Mouse (Mus musculus): Measurements from ENCODE around the gene Ccdc6. TPM values are rescaled to one million over a fixed set of nuclear protein-coding genes. Genes with fewer than 3 reads are reported as not detected.

Ccdc6 gene
- total RNA-seq, 2 experiments from 2014 or later, result 31.0 to 31.4 TPM

DNA sequence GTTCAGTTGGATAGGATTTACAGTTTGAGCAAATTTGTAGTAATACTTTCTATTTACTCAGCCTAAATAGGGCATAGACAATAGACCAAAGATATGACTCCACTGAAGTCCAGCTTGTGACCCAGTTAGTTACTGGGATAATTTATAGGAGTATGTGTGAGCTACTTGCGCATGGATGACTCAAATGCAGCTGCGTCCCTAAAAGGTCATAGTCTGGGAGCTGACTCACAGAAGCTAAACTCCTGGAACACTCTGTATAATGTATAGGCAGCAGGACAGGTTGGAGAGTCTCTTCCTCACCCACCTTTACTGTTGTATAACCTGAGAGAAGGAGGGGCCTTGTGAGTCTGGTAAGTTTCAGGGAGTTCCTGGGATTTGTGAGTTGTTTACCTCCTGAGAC is 26.5 kb downstream of the Ccdc6 start:
- intact Hi-C loops (cut with DNase I), result no loop called here
- DNase-seq, result no peak

DNA sequence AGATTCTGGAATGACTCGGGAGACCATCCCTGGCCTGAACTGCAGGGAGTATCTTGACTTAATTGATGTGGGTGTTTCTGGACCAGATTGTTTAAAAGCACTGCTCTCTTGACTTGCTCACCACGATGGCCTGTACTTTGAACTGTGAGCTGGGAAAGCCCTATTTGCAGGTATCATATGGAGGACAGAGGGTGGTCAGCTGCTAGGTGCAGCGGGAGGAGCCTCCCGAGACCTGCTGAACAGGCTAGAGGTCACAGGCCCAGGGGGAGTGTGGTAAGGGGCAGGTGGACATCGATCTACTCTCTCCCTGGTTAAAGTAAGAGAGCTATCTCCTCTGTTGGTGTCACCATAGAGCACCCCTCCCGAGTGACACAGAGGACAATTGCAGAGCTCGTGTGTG is 28.6 kb downstream of the Ccdc6 start:
- intact Hi-C loops (cut with DNase I), result no loop called here
- no peak for DNase-seq

GRCm38 (mm10) chr10:70127273-70127672 is 30.4 kb downstream of the Ccdc6 start:
- DNase-seq, result no peak
- intact Hi-C loops (cut with DNase I), result no loop called here

DNA sequence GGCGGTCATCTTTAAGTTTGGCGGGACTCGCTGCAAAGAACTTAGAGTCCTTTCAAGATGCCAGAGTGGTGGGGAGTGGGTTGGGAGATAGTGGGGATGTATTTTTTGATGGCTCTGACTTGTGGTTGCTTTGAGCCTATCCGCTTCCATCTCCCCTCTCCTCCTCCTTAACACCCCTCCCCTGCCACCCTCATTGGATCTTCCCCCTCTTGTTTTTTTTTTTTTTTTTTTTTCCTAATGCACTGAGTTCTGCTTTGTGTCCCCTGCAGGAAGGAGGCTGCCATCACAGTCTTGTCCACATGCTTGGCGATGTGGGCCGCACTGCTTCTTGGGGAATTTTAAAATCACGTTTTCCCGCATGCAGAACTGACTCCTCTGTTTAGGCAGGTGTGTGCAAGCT is 31.5 kb downstream of the Ccdc6 start:
- intact Hi-C loops (cut with DNase I), result no loop called here
- DNase-seq, result no peak

DNA sequence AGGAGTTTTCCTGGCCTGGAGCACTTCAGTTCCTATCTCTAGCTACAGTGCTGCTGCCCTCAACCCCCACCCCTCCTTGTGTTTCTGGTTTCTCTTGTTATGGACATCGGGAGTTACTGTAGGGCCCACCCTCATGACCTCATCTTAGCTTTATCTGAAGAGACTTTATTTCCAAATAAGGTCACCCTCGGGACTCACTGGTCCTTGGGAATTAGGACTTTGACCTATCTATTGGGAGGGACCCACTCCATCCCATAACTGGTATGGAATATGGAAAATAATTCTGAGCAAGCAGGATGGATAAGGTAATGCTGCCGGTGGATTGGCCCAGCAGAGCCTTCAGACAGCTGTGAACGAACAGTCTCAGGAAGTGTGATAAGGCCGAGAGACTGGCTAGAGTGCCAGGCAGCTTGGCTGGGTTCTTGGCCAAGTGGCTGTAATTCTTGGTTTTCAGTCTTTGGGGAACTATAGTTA is 35.2 kb downstream of the Ccdc6 start:
- peak; percentile 30 to 48 for DNase-seq
- intact Hi-C loops (cut with DNase I), result loop anchor here (5.0 kb wide), 1 partner anchor 35 kb away; the partner anchor contains the start of gene Ccdc6

- intact Hi-C loops (cut with DNase I), result loop anchor here (5.0 kb wide), 1 partner anchor 35 kb away; the partner anchor contains the start of gene Ccdc6
- no peak for DNase-seq
These were observed 35.8 kb downstream of the Ccdc6 start for GRCm38 (mm10) chr10:70132714-70133113.

GRCm38 (mm10) chr10:70133188-70133587 is 36.3 kb downstream of the Ccdc6 start:
- DNase-seq, result peak in 1 of 2 experiments; percentile 41
- intact Hi-C loops (cut with DNase I), result loop anchor here (5.0 kb wide), 1 partner anchor 36 kb away; the partner anchor contains the start of gene Ccdc6

GRCm38 (mm10) chr10:70135680-70136079 is 38.8 kb downstream of the Ccdc6 start:
- DNase-seq, result peak; percentile 34 to 52
- intact Hi-C loops (cut with DNase I), result no loop called here

DNA sequence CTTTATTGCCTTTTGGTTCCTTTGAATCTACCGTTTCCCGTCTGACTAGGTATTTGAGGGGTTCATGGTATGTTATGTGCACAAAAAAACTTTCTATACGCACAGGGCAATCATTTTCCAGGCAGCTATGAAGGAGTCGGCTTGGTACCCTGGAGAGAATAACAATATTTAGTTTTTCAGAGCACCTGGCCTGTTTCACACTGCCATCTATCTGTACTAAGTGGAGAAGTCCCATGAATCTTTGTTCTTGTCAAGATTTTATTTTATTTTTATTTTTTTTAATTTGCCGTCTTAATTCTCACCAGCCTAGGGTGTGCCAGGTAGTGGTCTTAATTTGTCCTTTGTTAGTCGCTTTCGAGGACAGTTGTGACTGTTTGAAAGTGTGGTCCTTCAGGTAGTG is 40.7 kb downstream of the Ccdc6 start:
- intact Hi-C loops (cut with DNase I), result no loop called here
- DNase-seq, result no peak

DNA sequence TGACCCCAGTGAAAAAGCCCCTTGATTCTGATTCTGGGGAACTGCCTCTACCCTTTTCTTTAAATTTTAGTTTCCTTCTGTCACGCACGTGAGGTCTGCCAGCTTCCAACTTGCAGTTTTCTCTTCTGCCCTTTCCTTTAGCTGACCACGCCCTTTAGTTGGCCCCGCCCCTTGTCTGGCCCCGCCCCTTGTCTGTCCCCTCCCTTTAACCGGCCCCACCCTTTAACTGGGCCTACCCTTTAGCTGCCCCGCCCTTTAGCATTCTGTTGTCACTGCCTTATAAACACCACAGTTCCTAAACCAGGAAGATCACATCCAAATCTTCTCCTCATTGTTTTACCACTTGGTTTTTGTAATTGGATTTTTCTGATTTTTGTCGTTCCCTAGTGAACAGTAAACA is 41.2 kb downstream of the Ccdc6 start:
- no peak for DNase-seq
- intact Hi-C loops (cut with DNase I), result no loop called here

DNA sequence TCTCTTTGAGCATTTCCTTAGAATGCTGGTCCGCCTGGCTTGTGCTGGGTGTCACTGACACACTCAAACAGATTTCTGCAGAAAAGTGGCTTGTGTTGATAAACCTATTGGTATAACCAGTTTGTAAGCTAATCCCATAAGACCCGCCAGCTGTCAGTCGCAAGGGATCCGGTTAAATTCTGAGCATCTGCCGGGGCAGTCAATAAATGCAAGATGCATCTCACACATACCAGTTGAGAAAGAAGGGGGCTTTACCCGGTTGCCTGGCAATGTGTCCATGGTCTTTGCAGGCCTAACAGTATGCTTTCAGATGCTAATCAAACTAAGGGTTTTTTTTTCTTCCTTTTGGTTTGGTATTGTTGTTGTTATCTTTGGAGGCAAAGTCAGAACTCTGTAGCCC is 42.4 kb downstream of the Ccdc6 start:
- intact Hi-C loops (cut with DNase I), result no loop called here
- DNase-seq, result no peak

DNA sequence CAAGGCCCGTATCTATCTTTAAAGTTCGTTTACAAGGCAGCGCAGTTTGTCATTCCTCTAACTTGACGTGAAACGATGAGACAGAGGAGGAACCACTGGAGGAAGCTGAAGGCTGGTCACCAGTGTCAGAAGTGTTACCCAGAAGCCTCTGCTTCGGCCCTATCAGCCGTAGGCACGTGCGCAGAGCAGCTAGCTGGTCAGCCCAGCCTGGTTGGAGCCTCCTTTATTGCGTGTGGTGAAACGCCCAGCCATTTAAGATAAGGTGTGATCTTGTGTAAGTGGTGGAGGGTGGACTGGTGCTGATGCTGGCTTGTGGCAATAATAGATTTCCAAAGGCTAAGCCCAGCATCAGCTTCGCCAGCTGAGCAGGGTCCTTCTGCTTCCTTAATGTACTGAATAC is 43.5 kb downstream of the Ccdc6 start:
- intact Hi-C loops (cut with DNase I), result no loop called here
- no peak for DNase-seq

DNA sequence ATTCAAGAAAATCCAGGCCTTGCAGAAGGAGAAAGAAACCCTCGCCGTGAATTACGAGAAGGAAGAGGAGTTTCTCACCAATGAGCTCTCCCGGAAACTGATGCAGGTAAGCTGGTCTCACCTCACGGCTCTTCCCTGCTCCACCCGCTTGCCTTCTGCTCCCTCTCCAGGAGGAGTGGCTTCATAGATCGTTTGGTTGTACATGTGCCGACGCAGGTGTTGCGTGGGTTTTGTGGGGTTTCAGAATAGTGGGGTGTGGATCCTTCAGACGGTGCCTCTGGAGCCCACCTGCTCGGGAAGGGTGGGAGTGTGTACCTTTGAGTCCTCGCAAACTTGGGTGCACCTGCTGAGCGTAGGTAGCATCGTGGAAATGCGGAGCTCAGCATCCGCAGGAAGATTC is 45.7 kb downstream of the Ccdc6 start:
- intact Hi-C loops (cut with DNase I), result no loop called here
- no peak for DNase-seq

DNA sequence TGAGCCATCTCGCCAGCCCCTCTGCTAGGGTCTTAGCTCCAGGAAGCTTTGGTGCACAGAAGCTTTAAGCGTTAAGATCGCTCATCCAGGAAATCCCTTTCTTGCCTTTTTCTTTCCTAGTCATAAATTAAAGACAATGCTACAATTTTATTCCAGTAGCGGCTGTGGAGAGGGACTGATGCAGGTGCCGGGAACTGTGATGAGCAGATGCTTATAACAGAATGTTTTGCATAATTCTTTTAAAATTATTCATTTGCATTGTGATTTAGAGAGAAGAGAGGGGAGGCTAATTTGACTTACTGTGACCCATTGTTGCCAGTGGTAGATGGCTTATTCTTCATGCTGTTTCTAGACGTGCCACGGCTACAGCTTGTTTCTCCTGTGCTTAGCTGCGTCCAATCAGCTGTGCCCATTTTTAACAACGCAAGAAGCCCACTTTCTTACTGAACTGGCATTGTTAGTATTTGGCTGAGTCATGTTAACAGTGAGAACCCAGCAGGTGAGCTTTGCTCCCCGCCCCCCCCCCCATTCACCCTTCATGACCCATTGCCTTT is 47.2 kb downstream of the Ccdc6 start:
- no peak for DNase-seq
- intact Hi-C loops (cut with DNase I), result no loop called here

DNA sequence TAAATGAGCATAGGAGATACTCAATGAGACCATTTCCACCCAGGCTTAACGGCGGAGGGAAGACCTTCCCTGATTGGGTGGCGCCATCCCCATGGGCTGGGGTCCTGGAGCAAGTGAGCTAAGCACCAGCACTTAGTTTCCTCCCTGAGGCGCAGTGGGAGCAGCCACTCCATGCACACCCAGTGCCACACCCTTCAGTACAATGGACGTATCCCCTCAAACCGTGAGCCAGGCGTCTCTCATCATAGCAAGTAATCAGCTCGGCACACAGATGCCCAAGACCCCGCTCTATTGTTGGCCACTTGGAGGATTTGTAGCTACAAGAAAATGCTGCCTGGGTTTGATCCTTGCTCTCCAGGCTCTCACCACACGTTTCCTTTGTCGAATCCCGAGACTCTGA is 49.0 kb downstream of the Ccdc6 start:
- no peak for DNase-seq
- intact Hi-C loops (cut with DNase I), result no loop called here

DNA sequence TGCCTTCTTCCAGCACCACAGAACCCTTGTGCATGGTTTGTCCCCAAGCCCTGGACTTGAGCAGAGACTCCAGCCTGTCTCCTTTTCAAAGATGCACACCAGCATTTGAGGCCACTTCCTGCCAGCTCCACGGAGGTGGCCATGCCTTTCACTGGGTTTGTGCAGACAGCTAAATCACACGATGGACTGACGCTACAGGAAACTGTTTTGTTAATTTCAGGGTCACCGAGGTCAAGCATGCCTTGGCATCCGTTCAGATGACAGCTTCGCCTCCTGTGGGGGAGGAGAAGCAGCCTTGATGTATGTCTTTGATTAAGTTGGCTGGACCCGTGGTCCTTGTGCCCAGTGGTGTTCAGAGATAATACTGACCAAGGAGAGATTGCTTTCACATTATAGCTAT is 52.2 kb downstream of the Ccdc6 start:
- intact Hi-C loops (cut with DNase I), result no loop called here
- peak in 1 of 2 experiments; percentile 44 for DNase-seq

DNA sequence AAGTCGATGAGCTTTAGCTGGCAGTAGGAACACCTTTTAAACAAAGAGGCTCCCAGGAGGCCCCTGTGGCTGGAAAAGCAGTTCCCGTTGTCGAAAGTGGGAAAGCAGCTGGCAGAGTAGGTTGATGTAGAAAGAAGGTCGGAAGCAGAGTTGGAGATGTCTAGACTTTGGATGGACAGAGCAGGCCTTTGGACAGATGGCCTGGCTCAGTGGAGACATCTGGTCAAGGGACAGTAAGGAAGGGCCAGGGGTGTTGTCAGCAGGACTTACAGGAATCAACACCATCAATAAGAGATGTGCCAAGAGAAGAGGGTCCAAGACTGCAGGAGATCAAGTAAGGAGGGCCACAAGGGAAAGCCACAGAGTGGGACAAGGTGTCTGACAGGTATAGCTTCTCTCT is 53.4 kb downstream of the Ccdc6 start:
- intact Hi-C loops (cut with DNase I), result loop anchor here (5.0 kb wide), 1 partner anchor 53 kb away; the partner anchor contains the start of gene Ccdc6

GRCm38 (mm10) chr10:70151171-70151570 is 54.2 kb downstream of the Ccdc6 start:
- intact Hi-C loops (cut with DNase I), result loop anchor here (5.0 kb wide), 1 partner anchor 54 kb away; the partner anchor contains the start of gene Ccdc6
- DNase-seq, result no peak

More for the DNA sequence above, 53.4 kb downstream of the Ccdc6 start:
- DNase-seq, result peak in 1 of 2 experiments; percentile 29

DNA sequence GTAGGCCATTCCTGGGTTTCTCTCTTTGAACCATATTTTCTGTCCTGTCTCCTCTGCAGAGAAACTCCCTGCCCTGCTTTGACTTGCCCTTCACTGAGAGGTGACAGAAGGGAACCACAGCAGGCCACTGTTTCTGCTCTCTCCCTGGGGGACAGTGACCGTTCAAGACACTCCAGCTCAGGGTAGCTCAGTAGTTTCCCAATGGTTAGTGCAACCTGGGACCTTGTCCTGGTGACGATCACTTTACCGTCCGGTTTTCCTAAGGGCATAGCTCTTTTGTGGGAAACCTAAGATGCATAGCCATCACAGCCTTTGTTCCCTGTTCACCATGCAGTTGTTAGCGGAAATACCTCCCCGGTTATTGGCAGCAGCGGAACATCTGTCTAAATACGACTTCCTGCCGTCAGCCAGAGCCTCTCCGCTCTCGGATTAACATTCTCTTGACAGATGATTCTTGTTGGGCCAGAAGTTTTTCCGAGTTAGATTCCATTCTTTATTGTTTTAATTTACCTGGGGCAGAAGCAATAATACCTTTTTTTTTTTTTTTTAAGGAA is 55.3 kb downstream of the Ccdc6 start:
- intact Hi-C loops (cut with DNase I), result loop anchor here (5.0 kb wide), 1 partner anchor 55 kb away; the partner anchor contains the start of gene Ccdc6
- DNase-seq, result peak in 1 of 2 experiments; percentile 39

- intact Hi-C loops (cut with DNase I), result loop anchor here (5.0 kb wide), 1 partner anchor 57 kb away; the partner anchor contains the start of gene Ccdc6
- no peak for DNase-seq
These were observed 56.9 kb downstream of the Ccdc6 start for GRCm38 (mm10) chr10:70153810-70154209.

- intact Hi-C loops (cut with DNase I), result no loop called here
- peak in 1 of 2 experiments; percentile 37 for DNase-seq
These were observed 59.7 kb downstream of the Ccdc6 start for GRCm38 (mm10) chr10:70156431-70157165.
